Mouse (Mus musculus) frontal cortex, postnatal 25 days (tissue): Measurements from ENCODE around the gene Dennd2a.
"Not testable (repeated sequence)": the region's sequence is repeated elsewhere in the genome, so short reads cannot be mapped to it uniquely, and the experiment has no call there.

Experiments used
- DNase-seq, 2 experiments: peaks; one replicate each; pipeline ENCODE4 v3.0.0; 2022; ENCODE audit warnings: low spot score in 2 of 2

Dennd2a gene

GRCm38 (mm10) chr6:39451033-39451432, 106.6 kb downstream of the Dennd2a start:
- DNase-seq: no peak

DNA sequence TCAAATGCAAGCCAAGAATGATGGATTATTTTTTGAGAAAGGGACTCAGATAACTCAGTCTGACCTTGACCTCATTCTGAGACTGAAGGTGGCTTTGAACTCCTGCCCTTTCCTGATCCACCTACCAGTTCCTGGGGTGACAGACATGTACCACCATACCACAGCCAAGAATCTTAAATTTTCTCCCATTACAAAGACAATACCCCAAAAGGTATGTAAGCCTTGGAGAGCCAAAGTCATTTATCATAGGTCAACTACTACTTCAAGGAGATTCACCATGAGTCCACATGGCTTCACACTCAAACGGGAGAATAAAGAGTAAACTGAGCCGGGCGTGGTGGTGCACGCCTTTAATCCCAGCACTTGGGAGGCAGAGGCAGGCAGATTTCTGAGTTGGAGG, 107.1 kb downstream of the Dennd2a start:
- DNase-seq: no peak

DNA sequence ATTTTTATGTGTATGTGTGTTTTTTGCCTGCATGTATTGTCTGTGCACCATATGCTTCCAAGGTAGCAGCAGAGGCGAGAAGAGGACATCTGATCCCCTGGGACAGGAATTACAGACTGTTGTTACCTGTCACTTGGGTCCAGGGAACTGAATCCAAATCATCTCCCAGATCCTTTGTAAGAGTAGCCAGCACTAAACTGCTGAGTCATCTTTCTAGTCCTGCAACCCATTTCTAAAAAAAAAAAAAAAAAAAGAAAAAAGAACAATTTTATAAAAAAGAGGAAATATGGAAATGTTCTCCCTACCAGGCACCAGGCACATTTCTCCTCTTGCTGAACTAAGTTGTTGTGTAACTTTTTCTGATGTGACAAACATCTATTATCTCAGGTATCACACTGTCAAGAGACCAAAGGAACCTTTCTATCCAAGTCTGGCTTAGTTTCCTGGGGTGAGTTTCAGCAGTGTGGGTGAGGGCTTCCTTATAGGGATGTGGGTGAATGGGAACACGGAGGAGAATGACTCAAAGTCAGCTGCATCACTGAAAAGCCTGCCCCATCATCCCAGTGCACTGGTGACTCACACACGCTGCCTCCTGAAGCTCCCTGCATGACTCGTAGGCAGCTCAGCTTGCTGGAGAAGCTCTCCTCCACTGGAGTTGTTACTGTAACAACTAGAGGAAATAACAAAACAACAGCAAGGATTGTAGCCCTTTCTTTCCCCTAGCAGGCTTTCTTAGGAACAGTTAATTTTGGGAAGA, 110.1 kb downstream of the Dennd2a start:
- DNase-seq: peak in 1 of 2 experiments; percentile 25

DNA sequence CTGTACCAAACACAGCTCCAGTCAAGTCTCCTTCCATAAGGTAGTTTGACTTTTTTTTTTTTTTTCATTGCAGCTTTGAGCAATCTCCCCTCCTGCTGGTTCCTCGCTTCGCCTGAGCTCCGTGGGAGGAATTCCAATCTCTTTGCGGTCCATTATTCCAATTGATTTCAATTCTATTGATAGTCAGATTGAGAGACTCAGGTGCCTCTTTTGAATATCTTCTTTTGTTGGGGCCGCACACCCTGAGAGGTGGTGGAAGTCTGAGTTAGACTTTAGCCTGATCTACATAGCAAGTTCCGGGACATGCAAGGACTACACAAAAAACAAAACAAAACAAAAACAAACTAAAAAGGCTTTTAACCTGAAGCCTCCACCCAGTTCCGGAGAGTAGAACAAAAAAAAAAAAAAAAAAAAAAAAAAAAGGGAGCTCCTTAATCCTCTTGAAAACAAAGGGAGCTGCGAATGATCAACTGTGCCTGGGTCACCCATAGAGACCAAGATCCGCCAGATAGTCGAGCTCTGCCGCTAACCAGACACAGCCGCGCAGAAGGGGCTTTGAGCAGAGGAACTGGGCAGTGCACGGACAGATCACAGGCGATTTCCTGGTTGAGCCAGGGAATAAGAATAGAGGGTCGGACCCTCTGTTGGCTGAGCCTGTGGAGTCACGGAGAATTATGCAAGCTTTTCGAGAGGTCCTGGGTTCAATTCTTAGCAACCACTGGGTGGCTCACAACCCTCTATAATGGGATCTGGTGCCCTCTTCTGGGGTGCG, 111.7 kb downstream of the Dennd2a start:
- no peak for DNase-seq

- no peak for DNase-seq
These were observed 114.8 kb downstream of the Dennd2a start for GRCm38 (mm10) chr6:39442786-39443287.

GRCm38 (mm10) chr6:39440207-39440606, 117.5 kb downstream of the Dennd2a start:
- DNase-seq: no peak

GRCm38 (mm10) chr6:39437519-39437918, 120.1 kb downstream of the Dennd2a start:
- DNase-seq: not testable (repeated sequence)

DNA sequence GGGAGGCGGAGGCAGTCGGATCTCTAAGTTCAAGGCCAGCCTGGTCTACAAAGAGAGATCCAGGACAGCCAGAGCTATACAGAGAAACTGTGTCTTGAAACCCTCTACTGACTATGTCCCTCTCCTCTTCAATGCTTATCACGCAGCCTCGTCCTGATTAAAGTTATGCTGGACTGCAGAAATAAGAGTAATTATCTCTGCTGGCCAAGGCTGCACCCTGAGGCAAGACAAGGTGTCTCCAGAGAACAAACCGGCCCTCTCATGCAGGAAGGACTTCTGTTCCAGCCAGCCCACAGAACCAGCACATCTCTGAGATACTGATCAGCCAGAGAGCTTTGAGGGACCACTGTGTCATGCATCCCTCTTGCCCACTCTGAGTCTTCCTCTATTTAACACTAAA, 121.8 kb downstream of the Dennd2a start:
- DNase-seq: no peak

DNA sequence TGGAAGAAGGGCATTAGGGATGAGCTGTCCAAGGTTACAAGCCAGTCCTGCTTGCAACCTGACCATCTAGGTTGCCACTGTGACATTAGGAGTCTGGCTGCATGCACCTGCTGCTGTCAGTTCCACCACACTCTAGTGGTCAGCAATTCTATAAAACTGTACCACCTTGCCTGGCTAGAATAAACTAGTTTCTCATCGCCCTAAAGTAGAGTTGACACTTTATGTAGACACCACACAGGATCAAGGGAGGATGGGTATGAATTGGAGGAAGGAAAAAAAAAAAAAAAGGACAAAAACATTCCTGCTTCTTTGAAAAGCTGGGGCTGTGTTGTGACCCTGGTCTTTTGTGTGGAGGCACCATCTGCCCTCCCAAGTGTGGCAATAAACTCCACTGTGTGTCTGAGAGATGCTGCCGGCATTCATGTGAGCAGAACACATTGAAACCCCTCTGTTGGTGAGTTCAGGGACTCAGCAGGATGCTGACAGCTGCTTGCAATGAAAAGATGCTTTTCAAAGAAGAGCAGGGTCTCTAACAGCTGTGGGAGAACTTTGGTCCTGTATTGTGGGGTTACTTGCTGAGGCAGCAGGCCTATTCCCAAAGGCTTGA, 122.7 kb downstream of the Dennd2a start:
- no peak for DNase-seq

DNA sequence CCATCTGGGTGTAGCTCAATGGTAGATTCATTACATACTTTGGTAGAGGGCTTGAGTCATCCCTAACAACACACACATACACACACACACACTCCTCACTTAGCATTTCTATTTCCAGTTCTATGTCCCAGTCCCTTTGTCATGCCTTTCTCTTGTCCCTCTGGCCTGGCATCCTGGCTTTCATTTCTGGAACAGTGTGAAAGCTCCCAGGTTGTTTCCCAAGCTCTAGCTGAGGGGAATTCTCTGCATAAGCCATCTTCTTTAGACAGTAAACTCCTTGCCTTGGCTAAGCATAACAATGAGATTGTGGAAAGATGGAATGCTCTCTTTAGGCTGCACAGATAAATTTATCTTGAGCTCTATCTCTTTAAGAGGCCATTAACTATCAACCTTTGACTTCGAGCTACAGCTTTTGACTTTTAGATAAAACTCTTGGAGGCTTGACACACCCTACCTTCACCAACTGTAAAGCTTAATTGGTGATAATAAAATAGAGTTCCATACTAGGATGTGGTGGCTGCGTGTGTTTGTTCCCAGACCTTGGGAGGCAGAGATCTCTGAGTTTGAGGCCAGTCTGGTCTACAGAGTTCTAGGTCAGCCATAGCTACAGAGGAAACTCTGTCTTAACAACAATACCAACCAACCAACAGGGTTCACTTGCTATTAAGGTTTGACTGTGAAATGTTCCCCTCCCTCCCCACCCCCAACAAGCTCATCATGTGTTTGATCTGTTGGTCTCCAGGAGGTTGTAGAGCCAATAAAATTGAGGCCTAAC, 123.4 kb downstream of the Dennd2a start:
- no peak for DNase-seq

GRCm38 (mm10) chr6:39433701-39434100, 124.0 kb downstream of the Dennd2a start:
- DNase-seq: no peak

- no peak for DNase-seq
These were observed 124.5 kb downstream of the Dennd2a start for GRCm38 (mm10) chr6:39433174-39433573.

GRCm38 (mm10) chr6:39430722-39431121, 126.9 kb downstream of the Dennd2a start:
- no peak for DNase-seq

GRCm38 (mm10) chr6:39429007-39429788, 128.5 kb downstream of the Dennd2a start:
- no peak for DNase-seq

DNA sequence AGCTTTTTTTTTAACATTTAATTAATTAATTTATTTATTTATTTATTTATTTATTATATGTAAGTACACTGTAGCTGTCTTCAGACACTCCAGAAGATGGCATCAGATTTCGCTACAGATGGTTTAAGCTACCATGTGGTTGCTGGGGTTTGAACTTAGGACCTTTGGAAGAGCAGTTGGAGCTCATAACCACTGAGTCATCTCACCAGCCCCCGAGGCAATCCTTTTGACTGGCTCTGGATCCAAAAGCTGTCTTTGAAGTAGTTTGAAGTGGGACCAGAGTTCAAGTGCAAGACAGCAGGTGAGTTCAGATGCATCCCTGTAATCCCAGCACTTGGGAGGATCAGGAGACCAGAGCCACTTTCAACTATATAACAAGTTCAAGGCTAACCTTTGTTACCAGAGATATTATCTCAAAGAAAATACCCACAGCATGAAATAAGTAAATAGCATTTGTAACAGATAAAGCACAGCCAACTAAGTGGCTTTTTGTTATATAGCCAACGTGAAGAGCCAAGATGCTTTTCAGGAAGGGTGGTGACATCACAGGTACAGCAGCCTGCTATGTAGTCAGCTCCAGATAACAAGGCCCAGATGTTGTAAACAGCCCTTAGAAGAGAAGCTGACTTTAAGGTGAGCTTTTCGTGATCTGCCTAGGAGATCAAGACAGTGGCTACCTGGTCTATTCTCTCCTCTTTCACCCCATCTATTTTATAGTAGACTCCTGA, 130.2 kb downstream of the Dennd2a start:
- DNase-seq: no peak

DNA sequence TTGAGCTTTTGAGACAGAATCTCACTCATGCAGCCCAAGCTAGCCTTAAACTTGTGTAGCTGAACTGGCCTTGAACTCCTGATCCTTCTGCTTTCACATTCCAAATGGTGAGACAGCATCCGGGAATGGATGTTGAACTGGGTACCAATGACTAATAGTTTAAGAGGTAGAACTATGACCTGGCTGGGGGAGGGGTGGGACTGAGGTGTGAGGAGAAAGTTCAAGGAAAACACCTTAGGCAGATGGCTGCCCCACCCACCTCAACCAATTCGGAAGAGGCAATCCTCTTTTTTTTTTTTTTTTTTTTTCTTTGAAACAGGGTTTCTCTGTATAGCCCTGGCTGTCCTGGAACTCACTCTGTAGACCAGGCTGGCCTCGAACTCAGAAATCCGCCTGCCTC, 130.9 kb downstream of the Dennd2a start:
- no peak for DNase-seq

DNA sequence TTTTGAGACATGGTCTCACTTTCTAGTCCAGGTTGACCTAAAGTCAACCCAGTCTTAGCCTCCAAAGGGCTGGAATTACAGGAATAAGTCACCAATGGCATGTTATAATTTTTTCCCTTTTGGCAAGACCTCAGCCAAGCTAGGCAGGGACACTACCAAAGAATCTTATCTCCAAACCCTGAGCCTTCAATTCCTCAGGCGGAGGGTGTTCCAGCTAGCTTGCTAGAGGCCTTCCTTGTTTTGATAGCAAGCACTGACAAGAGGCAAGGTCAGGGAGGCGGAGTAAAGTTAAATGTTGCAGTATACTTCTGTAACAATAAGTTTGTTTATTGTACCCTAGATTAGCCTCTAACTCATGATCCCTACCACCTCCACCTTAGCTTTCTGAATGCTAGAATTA, 132.5 kb downstream of the Dennd2a start:
- no peak for DNase-seq

GRCm38 (mm10) chr6:39423686-39424085, 134.0 kb downstream of the Dennd2a start:
- no peak for DNase-seq

- DNase-seq: no peak
These were observed 134.5 kb downstream of the Dennd2a start for GRCm38 (mm10) chr6:39423130-39423551.

DNA sequence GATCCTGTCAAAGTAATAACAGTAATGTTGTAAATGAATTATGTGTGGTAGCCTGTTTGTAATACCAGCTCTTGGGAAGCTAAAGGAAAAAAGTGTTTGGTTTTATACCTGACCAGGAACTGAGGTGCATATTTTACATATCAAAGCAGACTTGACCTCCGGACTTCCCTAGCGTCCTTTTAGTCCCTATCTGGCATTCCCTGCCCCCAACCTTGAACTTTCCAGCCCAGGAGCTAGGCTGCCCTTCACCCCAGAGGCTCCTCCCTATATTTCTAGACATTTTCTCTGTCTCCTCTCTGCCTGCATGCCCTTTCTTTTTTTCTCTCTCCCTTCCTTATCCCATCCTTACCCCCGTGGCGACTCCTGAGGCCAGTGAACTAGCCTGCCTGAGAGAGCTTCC, 136.8 kb downstream of the Dennd2a start:
- DNase-seq: no peak
